Mouse (Mus musculus): ENCODE results near the gene Olfr71. TPM values are rescaled to one million over a fixed set of nuclear protein-coding genes. Genes with fewer than 3 reads are reported as not detected.

The Olfr71 gene
- not detected for total RNA-seq (2021)
- long read RNA-seq, experiment 1: 0 reads
- long read RNA-seq, experiment 2: 0 reads

GRCm38 (mm10) chr4:43709869-43710268 is at the start of gene Olfr71:
Olfr71 (minus strand) TSS chr4:43710255.
- no peak for DNase-seq

GRCm38 (mm10) chr4:43757213-43757612 is 47.2 kb upstream of the Olfr71 start:
- peak; percentile 50 to 69 for DNase-seq

- DNase-seq: no peak
Observed at GRCm38 (mm10) chr4:43745187-43745586, 35.1 kb upstream of the Olfr71 start.

GRCm38 (mm10) chr4:43743099-43743498 is 33.0 kb upstream of the Olfr71 start:
- peak in 1 of 2 experiments; percentile 52 for DNase-seq

GRCm38 (mm10) chr4:43742637-43743036 is 32.6 kb upstream of the Olfr71 start:
- no peak for DNase-seq

GRCm38 (mm10) chr4:43741526-43741925 is 31.5 kb upstream of the Olfr71 start:
- DNase-seq: no peak

GRCm38 (mm10) chr4:43738989-43739674 is 29.1 kb upstream of the Olfr71 start:
- DNase-seq: no peak

- DNase-seq: no peak
Observed at GRCm38 (mm10) chr4:43737144-43737543, 27.1 kb upstream of the Olfr71 start.

- DNase-seq: peak; percentile 55 to 62
Observed at GRCm38 (mm10) chr4:43733186-43733585, 23.1 kb upstream of the Olfr71 start.

GRCm38 (mm10) chr4:43732171-43732570 is 22.1 kb upstream of the Olfr71 start:
- peak in 1 of 2 experiments; percentile 47 for DNase-seq

- DNase-seq: peak; percentile 54 to 63
Observed at GRCm38 (mm10) chr4:43730750-43731297, 20.8 kb upstream of the Olfr71 start.

- peak; percentile 84 to 94 for DNase-seq
Observed at GRCm38 (mm10) chr4:43729794-43730550, 19.9 kb upstream of the Olfr71 start, which contains the start of gene Spaar. Spaar (plus strand) TSS chr4:43730034.

- no peak for DNase-seq
Observed at GRCm38 (mm10) chr4:43729126-43729525, 19.1 kb upstream of the Olfr71 start.

- peak; percentile 88 to 95 for DNase-seq
Observed at GRCm38 (mm10) chr4:43728576-43728954, 18.5 kb upstream of the Olfr71 start.

GRCm38 (mm10) chr4:43727718-43728575 is 17.9 kb upstream of the Olfr71 start:
- DNase-seq: peak in 1 of 2 experiments; percentile 28

- DNase-seq: peak; percentile 92 to 97
Observed at GRCm38 (mm10) chr4:43726995-43727394, 16.9 kb upstream of the Olfr71 start, which contains the start of gene Hrct1. Hrct1 (plus strand) TSS chr4:43727188.

GRCm38 (mm10) chr4:43726228-43726993 is 16.4 kb upstream of the Olfr71 start:
- no peak for DNase-seq

- DNase-seq: peak; percentile 70 to 85
Observed at GRCm38 (mm10) chr4:43724764-43725163, 14.7 kb upstream of the Olfr71 start.

- DNase-seq: no peak
Observed at GRCm38 (mm10) chr4:43722191-43722590, 12.1 kb upstream of the Olfr71 start.

- no peak for DNase-seq
Observed at GRCm38 (mm10) chr4:43720491-43721228, 10.6 kb upstream of the Olfr71 start.

Data from heart, adult 18-20 months (tissue).